Mouse (Mus musculus): Measurements from ENCODE around the gene Cdkal1. TPM values are rescaled to one million over a fixed set of nuclear protein-coding genes. Genes with fewer than 3 reads are reported as not detected.

Gene Cdkal1
- polyA plus RNA-seq, 1 experiment from 2014 or later: 14.7 TPM

GRCm38 (mm10) chr13:29690734-29691133 lies 164.7 kb downstream of the Cdkal1 start:
- 88% methylated on average over 7 of the region's 7 CpGs for WGBS
- Histone ChIP-seq H3K9ac (ENCODE audit: low read length) (no peak overlapping the region), H3K36me3 (ENCODE audit: control insufficient read depth, insufficient read depth, low read length) (no peaks in the 10 kb centered on the region), H3K27me3 (ENCODE audit: control insufficient read depth, insufficient read depth, low read length) (no peaks in the 10 kb centered on the region), H3K27ac (replicated peaks) (no peak overlapping the region), H3K4me1 (replicated peaks; ENCODE audit: control insufficient read depth, insufficient read depth) (no peaks in the 10 kb centered on the region), H3K4me3 (ENCODE audit: low read depth, low read length) (no peak overlapping the region), H3K4me2 (replicated peaks; ENCODE audit: low read depth) (no peak overlapping the region), H3K9me3 (ENCODE audit: control insufficient read depth, low read length) (no peaks in the 10 kb centered on the region)
- DNase-seq (ENCODE audit: low spot score): no peak
- no peak for TF ChIP-seq CTCF (IDR thresholded peaks at IDR 0.05; ENCODE audit: low read depth)
- TF ChIP-seq EP300 (optimal IDR thresholded peaks at IDR 0.05): no peak
- no peak for ATAC-seq (ENCODE audit: low FRiP score, low TSS enrichment)

- no peak for TF ChIP-seq CTCF (IDR thresholded peaks at IDR 0.05; ENCODE audit: low read depth)
- no peak for ATAC-seq (ENCODE audit: low FRiP score, low TSS enrichment)
- Histone ChIP-seq H3K9me3 (ENCODE audit: control insufficient read depth, low read length) (no peaks in the 10 kb centered on the region), H3K4me1 (replicated peaks; ENCODE audit: control insufficient read depth, insufficient read depth) (no peaks in the 10 kb centered on the region), H3K27me3 (ENCODE audit: control insufficient read depth, insufficient read depth, low read length) (no peaks in the 10 kb centered on the region), H3K27ac (replicated peaks) (no peak overlapping the region), H3K9ac (ENCODE audit: low read length) (no peak overlapping the region), H3K4me3 (ENCODE audit: low read depth, low read length) (no peak overlapping the region), H3K36me3 (ENCODE audit: control insufficient read depth, insufficient read depth, low read length) (no peaks in the 10 kb centered on the region), H3K4me2 (replicated peaks; ENCODE audit: low read depth) (no peak overlapping the region)
- WGBS: 74% methylated on average over 6 of the region's 6 CpGs
- no peak for DNase-seq (ENCODE audit: low spot score)
These were observed 166.6 kb downstream of the Cdkal1 start for GRCm38 (mm10) chr13:29688851-29689250.

- TF ChIP-seq EP300 (optimal IDR thresholded peaks at IDR 0.05) (no peak), CTCF (IDR thresholded peaks at IDR 0.05; ENCODE audit: low read depth) (no peak)
- Histone ChIP-seq H3K9me3 (ENCODE audit: control insufficient read depth, low read length) (no peaks in the 10 kb centered on the region), H3K36me3 (ENCODE audit: control insufficient read depth, insufficient read depth, low read length) (no peaks in the 10 kb centered on the region), H3K9ac (ENCODE audit: low read length) (no peak overlapping the region), H3K27me3 (ENCODE audit: control insufficient read depth, insufficient read depth, low read length) (no peaks in the 10 kb centered on the region), H3K27ac (replicated peaks) (no peak overlapping the region), H3K4me3 (ENCODE audit: low read depth, low read length) (no peak overlapping the region), H3K4me1 (replicated peaks; ENCODE audit: control insufficient read depth, insufficient read depth) (no peaks in the 10 kb centered on the region), H3K4me2 (replicated peaks; ENCODE audit: low read depth) (no peak overlapping the region)
- DNase-seq (ENCODE audit: low spot score): no peak
- 85% methylated on average over 7 of the region's 7 CpGs for WGBS
- ATAC-seq (ENCODE audit: low FRiP score, low TSS enrichment): no peak
These were observed 167.6 kb downstream of the Cdkal1 start for GRCm38 (mm10) chr13:29687872-29688271.

- Histone ChIP-seq H3K9ac (ENCODE audit: low read length) (no peak overlapping the region), H3K4me3 (ENCODE audit: low read depth, low read length) (no peak overlapping the region), H3K4me2 (replicated peaks; ENCODE audit: low read depth) (no peak overlapping the region), H3K9me3 (ENCODE audit: control insufficient read depth, low read length) (no peaks in the 10 kb centered on the region), H3K4me1 (replicated peaks; ENCODE audit: control insufficient read depth, insufficient read depth) (no peaks in the 10 kb centered on the region), H3K27ac (replicated peaks) (no peak overlapping the region), H3K27me3 (ENCODE audit: control insufficient read depth, insufficient read depth, low read length) (no peaks in the 10 kb centered on the region), H3K36me3 (ENCODE audit: control insufficient read depth, insufficient read depth, low read length) (no peaks in the 10 kb centered on the region)
- 74% methylated on average over 11 of the region's 11 CpGs for WGBS
- no peak for ATAC-seq (ENCODE audit: low FRiP score, low TSS enrichment)
- TF ChIP-seq CTCF (IDR thresholded peaks at IDR 0.05; ENCODE audit: low read depth) (no peak), EP300 (optimal IDR thresholded peaks at IDR 0.05) (no peak)
- no peak for DNase-seq (ENCODE audit: low spot score)
These were observed 175.8 kb downstream of the Cdkal1 start for GRCm38 (mm10) chr13:29679479-29680186.

- no peak overlapping the region for H3K9ac ChIP-seq (ENCODE audit: low read length)
These were observed 177.9 kb downstream of the Cdkal1 start for GRCm38 (mm10) chr13:29677559-29677958.

GRCm38 (mm10) chr13:29670626-29671025 lies 184.8 kb downstream of the Cdkal1 start:
- no peak overlapping the region for H3K9ac ChIP-seq (ENCODE audit: low read length)
- 53% methylated on average over 3 of the region's 3 CpGs for WGBS

More at GRCm38 (mm10) chr13:29677559-29677958, 177.9 kb downstream of the Cdkal1 start:
- no peaks in the 10 kb centered on the region for H3K9me3 ChIP-seq (ENCODE audit: control insufficient read depth, low read length)
- H3K36me3 ChIP-seq (ENCODE audit: control insufficient read depth, insufficient read depth, low read length): no peaks in the 10 kb centered on the region
- H3K4me1 ChIP-seq (replicated peaks; ENCODE audit: control insufficient read depth, insufficient read depth): no peaks in the 10 kb centered on the region
- TF ChIP-seq EP300 (optimal IDR thresholded peaks at IDR 0.05): no peak
- H3K4me3 ChIP-seq (ENCODE audit: low read depth, low read length): no peak overlapping the region
- ATAC-seq (ENCODE audit: low FRiP score, low TSS enrichment): no peak
- DNase-seq (ENCODE audit: low spot score): no peak
- 96% methylated on average over 4 of the region's 4 CpGs for WGBS
- no peak overlapping the region for H3K4me2 ChIP-seq (replicated peaks; ENCODE audit: low read depth)
- H3K27ac ChIP-seq (replicated peaks): no peak overlapping the region
- H3K27me3 ChIP-seq (ENCODE audit: control insufficient read depth, insufficient read depth, low read length): no peaks in the 10 kb centered on the region

More at GRCm38 (mm10) chr13:29670626-29671025, 184.8 kb downstream of the Cdkal1 start:
- ATAC-seq (ENCODE audit: low FRiP score, low TSS enrichment) (no peak), DNase-seq (ENCODE audit: low spot score) (no peak)
- Histone ChIP-seq H3K27ac (replicated peaks) (no peak overlapping the region), H3K9me3 (ENCODE audit: control insufficient read depth, low read length) (no peaks in the 10 kb centered on the region), H3K4me3 (ENCODE audit: low read depth, low read length) (no peak overlapping the region), H3K36me3 (ENCODE audit: control insufficient read depth, insufficient read depth, low read length) (no peaks in the 10 kb centered on the region), H3K4me1 (replicated peaks; ENCODE audit: control insufficient read depth, insufficient read depth) (no peaks in the 10 kb centered on the region), H3K27me3 (ENCODE audit: control insufficient read depth, insufficient read depth, low read length) (no peaks in the 10 kb centered on the region), H3K4me2 (replicated peaks; ENCODE audit: low read depth) (no peak overlapping the region)
- TF ChIP-seq EP300 (optimal IDR thresholded peaks at IDR 0.05): no peak
- no peak for TF ChIP-seq CTCF (IDR thresholded peaks at IDR 0.05; ENCODE audit: low read depth)
